In the genomic region with DNA sequence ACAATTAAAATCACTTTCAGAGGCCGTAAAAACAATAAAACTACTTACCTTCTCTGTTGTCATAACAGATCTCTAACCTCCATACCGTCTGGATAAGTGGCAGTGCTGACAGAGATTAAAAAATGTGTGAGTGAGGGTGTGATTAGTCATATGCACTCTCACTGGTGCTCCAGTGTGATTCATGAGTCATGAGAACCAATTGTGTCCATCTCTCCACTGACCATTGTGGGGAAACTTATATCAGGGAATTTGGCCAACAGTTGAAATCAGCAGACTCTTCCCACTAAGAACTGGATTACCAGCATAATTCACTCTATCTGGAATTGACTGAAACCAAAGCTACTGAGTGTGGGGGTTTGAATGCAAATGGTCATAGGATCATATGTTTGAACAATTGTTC, we compare ENCODE assay signal across 31 mouse cellular contexts. TPM values are rescaled to one million over a fixed set of nuclear protein-coding genes. Genes with fewer than 3 reads are reported as not detected.
A peak's percentile ranks its signal among the peaks of the same experiment; 100 is the strongest.
DNase-seq lines count a peak whose midpoint lies in the region; ATAC-seq and TF ChIP-seq lines count a peak whose summit lies in the region.
"Had no signal": no experiment of that assay in that cellular context is flagged by ENCODE, and none has a peak within 500 bp of the region (broad histone marks: within the 10 kb centered on the region; RNA-seq: fewer than 3 reads in every experiment).

No protein-coding gene starts in this region.

- no peaks in the 10 kb centered on the region for H3K36me3 ChIP-seq in intestine, embryonic 16.5 days (ENCODE audit: control insufficient read depth, insufficient read depth, low read length)
- H3K36me3 ChIP-seq: embryonic facial prominence, embryonic 10.5 days; embryonic facial prominence, embryonic 13.5 days; forebrain, embryonic 10.5 days; heart, embryonic 12.5 days; heart, embryonic 15.5 days had no signal

- no peaks in the 10 kb centered on the region for H3K27me3 ChIP-seq in intestine, embryonic 16.5 days (replicated peaks; ENCODE audit: control insufficient read depth, insufficient read depth, low read length)
- H3K27me3 ChIP-seq: embryonic facial prominence, embryonic 13.5 days; forebrain, embryonic 13.5 days; heart, embryonic 12.5 days; heart, embryonic 15.5 days had no signal

- no peak overlapping the region for H3K4me3 ChIP-seq in embryonic fibroblast, embryonic 13.5 days (ENCODE audit: insufficient read depth, low read length)
- H3K4me3 ChIP-seq in intestine, embryonic 16.5 days (ENCODE audit: low read length), result no peak overlapping the region
- H3K4me3 ChIP-seq: embryonic facial prominence, embryonic 10.5 days; embryonic facial prominence, embryonic 13.5 days; forebrain, embryonic 10.5 days; forebrain, embryonic 13.5 days; heart, embryonic 12.5 days; heart, embryonic 15.5 days had no signal

- H3K4me1 ChIP-seq in embryonic fibroblast, embryonic 13.5 days (ENCODE audit: control insufficient read depth, insufficient read depth, low read length), result peaks cover 3% of the 10 kb centered on the region
- H3K4me1 ChIP-seq in intestine, embryonic 16.5 days (ENCODE audit: control insufficient read depth, insufficient read depth, low read length), result no peaks in the 10 kb centered on the region
- H3K4me1 ChIP-seq: embryonic facial prominence, embryonic 10.5 days; embryonic facial prominence, embryonic 13.5 days; forebrain, embryonic 10.5 days; forebrain, embryonic 13.5 days; heart, embryonic 12.5 days; heart, embryonic 15.5 days had no signal

- 0 out of 2 replicates have a peak overlapping the region, but pooled peaks have one; percentile 26 for H3K27ac ChIP-seq in embryonic fibroblast, embryonic 13.5 days (ENCODE audit: insufficient read depth, low read length)
- no peak overlapping the region for H3K27ac ChIP-seq in intestine, embryonic 16.5 days (ENCODE audit: low read length)
- H3K27ac ChIP-seq: embryonic facial prominence, embryonic 10.5 days; embryonic facial prominence, embryonic 13.5 days; forebrain, embryonic 10.5 days; forebrain, embryonic 13.5 days; heart, embryonic 15.5 days; hindbrain, embryonic 14.5 days; hindbrain, postnatal 0 days had no signal

- TF ChIP-seq CTCF in embryonic fibroblast, embryonic 13.5 days (IDR thresholded peaks at IDR 0.05; ENCODE audit: borderline replicate concordance, insufficient read depth, low read length), result no peak

- no peak for ATAC-seq in intestine, embryonic 16.5 days
- ATAC-seq: forebrain, embryonic 13.5 days; forebrain, embryonic 16.5 days; hindbrain, postnatal 0 days; inflammation-experienced regulatory T-cells, adult 6 months; intestine, postnatal 0 days had no signal

- H3K9me3 ChIP-seq in intestine, embryonic 16.5 days (ENCODE audit: control insufficient read depth, low read length), result no peaks in the 10 kb centered on the region
- H3K9me3 ChIP-seq: embryonic facial prominence, embryonic 10.5 days; embryonic facial prominence, embryonic 13.5 days; forebrain, embryonic 10.5 days; forebrain, embryonic 13.5 days; heart, embryonic 12.5 days; heart, embryonic 15.5 days had no signal

- no peak for TF ChIP-seq POLR2A in embryonic fibroblast, embryonic 13.5 days (IDR thresholded peaks at IDR 0.05; ENCODE audit: low read depth, low read length)

- peak; percentile 8 for DNase-seq in 416B (ENCODE audit: low read depth)
- peak; percentile 66 for DNase-seq in Muller cell, postnatal 12 days (ENCODE audit: inconsistent ontology term)
- DNase-seq in c-Kit-positive CD71-positive TER-119-positive erythroid progenitor cells, embryonic 14.5 days (ENCODE audit: low spot score), result no peak
- DNase-seq in cerebellum, postnatal 36 days, result no peak
- DNase-seq: adrenal gland, postnatal 10 days; adrenal gland, postnatal 36 days; cerebellum, adult 11 months; cerebellum, adult 2 months; cerebellum, adult 9-11 months; cerebellum, postnatal 25 days; embryo, embryonic 11 days; gastrocnemius, postnatal 10 days; heart, adult 18-20 months; heart, postnatal 14 days; heart, postnatal 4 days; kidney, adult 2 months had no signal

- H3K4me2 ChIP-seq in intestine, embryonic 16.5 days (ENCODE audit: low read depth, low read length), result no peak overlapping the region
- H3K4me2 ChIP-seq: embryonic facial prominence, embryonic 13.5 days; forebrain, embryonic 13.5 days; heart, embryonic 12.5 days; heart, embryonic 15.5 days; hindbrain, embryonic 14.5 days had no signal

- 52% methylated on average over 2 of the region's 2 CpGs for WGBS in intestine, embryonic 16.5 days

- H3K9ac ChIP-seq in intestine, embryonic 16.5 days (ENCODE audit: low read depth, low read length), result no peak overlapping the region
- H3K9ac ChIP-seq: embryonic facial prominence, embryonic 13.5 days; forebrain, embryonic 13.5 days; heart, embryonic 12.5 days; heart, embryonic 15.5 days; hindbrain, embryonic 14.5 days had no signal

RNA-seq across cellular contexts. Expression of a gene that starts 24.6 kb away (rescaled TPM):
- 1.9 and 2.3 TPM in 2 replicates for polyA plus RNA-seq in embryonic fibroblast, embryonic 13.5 days (2011; ENCODE audit: insufficient read length, low read depth, missing spikeins)
- polyA plus RNA-seq in intestine, embryonic 16.5 days (2015; fragmentation: Nextera tagmentation; extraction: Ambion mirVana), result 4.5 and 5.0 TPM in 2 replicates
- polyA plus RNA-seq: inflammation-experienced regulatory T-cells, adult 6 months had no signal

RNA-seq across cellular contexts. Expression of a gene that starts 35.8 kb away (rescaled TPM):
- polyA plus RNA-seq in embryonic fibroblast, embryonic 13.5 days (2011; ENCODE audit: insufficient read length, low read depth, missing spikeins), result not detected in 2 replicates
- polyA plus RNA-seq in intestine, embryonic 16.5 days (2015; fragmentation: Nextera tagmentation; extraction: Ambion mirVana), result 0.18 TPM in 1 of 2 replicates, not detected in the other
- polyA plus RNA-seq: cerebellum, adult 2 months; cortical plate, adult 2 months; embryonic facial prominence, embryonic 10.5 days; embryonic facial prominence, embryonic 13.5 days; forebrain, embryonic 10.5 days; heart, embryonic 15.5 days; hindbrain, embryonic 11.5 days; inflammation-experienced regulatory T-cells, adult 6 months had no signal

Comparison
In these comparisons a context has a peak if more than half of its experiments do, and no peak if none do; other contexts are left out.
1. DNase-seq: peak in 416B (single experiment) and Muller cell, postnatal 12 days (single experiment); none in c-Kit-positive CD71-positive TER-119-positive erythroid progenitor cells, embryonic 14.5 days (single experiment) and cerebellum, postnatal 36 days (0 of 2).